Mouse (Mus musculus) spleen, embryonic (tissue): ENCODE measurements around the gene Gm14443.
"Not testable (repeated sequence)": the region's sequence is repeated elsewhere in the genome, so short reads cannot be mapped to it uniquely, and the experiment has no call there.

Source experiments
- CTCF ChIA-PET: fragments of 350-600 bp; sonication (Branson Sonifier 250); formaldehyde crosslinking; loops from one replicate; lab custom pipeline; 2022; lab: Charles Lee

Gene Gm14443

GRCm38 (mm10) chr2:175175401-175176180 lies at the start of gene Gm14443:
Gm14443 (minus strand) TSS chr2:175175871.
- CTCF ChIA-PET = not testable (repeated sequence)

DNA sequence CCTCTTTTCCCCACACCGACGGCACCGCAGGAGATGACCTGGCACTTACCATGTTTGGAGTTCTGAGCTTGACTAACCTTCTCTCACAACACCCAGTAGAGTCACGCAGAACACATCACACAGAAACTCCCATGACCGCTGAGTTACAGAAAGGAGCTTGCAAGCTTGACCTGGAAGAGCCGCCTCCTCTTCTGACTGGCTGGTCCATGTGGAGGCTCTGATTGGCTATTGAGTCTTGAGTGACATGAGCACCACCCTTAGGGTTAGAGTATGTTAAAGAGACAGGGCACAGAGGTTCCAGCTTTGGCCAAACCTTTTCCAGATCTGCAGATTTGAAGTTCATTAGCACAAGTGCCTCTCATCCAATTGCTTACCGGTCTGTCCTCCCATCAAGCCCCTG lies 31.1 kb upstream of the Gm14443 start, which contains the start of gene Gm14391:
Gm14391 (minus strand) TSS at position 186 of the 400 bp plus-strand sequence.
- CTCF ChIA-PET = not testable (repeated sequence)

DNA sequence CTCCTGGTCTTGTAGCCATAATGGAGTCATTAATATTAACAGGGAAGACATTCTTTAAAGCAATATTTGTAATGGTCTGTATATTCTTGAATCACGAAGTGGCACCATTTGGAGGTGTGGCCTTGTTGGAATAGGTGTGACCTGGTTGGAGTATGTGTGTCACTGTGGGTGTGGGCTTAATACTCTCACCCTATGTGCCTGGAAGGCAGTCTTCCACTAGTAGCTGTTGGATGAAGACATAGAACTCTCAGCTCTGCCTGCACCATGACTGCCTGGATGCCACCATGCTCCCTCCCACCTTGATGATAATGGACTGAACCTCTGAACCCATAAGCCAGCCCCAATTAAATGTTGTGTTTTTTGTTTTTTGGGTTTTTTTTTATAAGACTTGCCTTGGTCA lies 3.3 kb upstream of the Gm14443 start:
- CTCF ChIA-PET = not testable (repeated sequence)

GRCm38 (mm10) chr2:175176312-175176711 lies 641 bp upstream of the Gm14443 start:
- CTCF ChIA-PET = no interaction called here

DNA sequence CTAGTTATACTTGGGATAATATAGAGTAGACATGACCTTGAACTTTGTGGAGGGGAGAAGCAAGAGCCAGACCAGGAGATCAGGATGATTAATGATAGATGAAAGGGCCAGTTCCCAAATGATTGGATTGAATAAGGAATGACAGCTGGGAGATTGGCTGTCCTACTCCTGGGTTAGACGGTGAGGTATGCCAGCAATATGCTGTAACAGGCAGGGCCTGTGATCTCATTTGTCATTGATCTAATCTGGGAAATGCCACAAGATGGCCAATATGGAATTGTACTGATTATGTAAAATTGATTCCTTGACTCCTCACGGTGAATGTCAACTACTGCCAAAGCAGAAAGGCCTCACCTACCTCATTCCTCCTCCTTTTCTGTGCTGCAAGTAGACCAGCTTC lies 1.6 kb downstream of the Gm14443 start:
- CTCF ChIA-PET = not testable (repeated sequence)

- CTCF ChIA-PET = not testable (repeated sequence)
Measured at GRCm38 (mm10) chr2:175172906-175173595, 2.6 kb downstream of the Gm14443 start.

- CTCF ChIA-PET = no interaction called here
Measured at GRCm38 (mm10) chr2:175172123-175172522, 3.5 kb downstream of the Gm14443 start.

GRCm38 (mm10) chr2:175166870-175167269 lies 8.8 kb downstream of the Gm14443 start:
- CTCF ChIA-PET = not testable (repeated sequence)

GRCm38 (mm10) chr2:175165110-175165509 lies 10.6 kb downstream of the Gm14443 start:
- CTCF ChIA-PET = not testable (repeated sequence)

DNA sequence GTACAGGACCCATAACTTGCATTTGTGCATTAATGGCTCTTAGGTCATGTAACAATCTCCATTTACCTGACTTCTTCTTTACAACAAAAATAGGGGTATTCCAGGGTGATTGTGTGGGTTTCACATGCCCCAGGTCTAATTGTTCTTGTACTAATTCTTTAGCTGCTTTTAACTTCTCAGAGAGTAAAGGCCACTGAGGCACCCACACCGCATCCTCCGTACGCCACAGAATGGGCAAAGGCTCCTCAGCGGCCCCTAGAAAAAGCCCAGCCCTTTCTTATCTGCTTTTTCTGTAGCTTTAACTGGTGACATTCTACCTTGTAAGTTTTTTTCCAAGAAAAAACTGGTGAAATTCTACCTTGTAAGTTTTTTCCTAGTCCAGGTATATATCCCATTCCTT lies 14.2 kb downstream of the Gm14443 start:
- CTCF ChIA-PET = not testable (repeated sequence)

- CTCF ChIA-PET = no interaction called here
Measured at GRCm38 (mm10) chr2:175158642-175159041, 17.0 kb downstream of the Gm14443 start.

GRCm38 (mm10) chr2:175156696-175157095 lies 19.0 kb downstream of the Gm14443 start:
- CTCF ChIA-PET = no interaction called here

DNA sequence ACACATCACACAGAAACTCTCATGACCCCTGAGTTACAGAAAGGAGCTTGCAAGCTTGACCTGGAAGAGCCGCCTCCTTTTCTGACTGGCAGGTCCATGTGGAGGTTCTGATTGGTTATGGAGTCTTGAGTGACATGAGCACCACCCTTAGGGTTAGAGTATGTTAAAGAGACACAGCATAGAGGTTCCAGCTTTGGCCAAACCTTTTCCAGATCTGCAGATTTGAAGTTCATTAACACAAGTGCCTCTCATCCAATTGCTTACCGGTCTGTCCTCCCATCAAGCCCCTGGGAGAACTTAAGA lies 33.7 kb downstream of the Gm14443 start, which contains the start of gene Gm14399:
Gm14399 (minus strand) TSS at position 20 of the 303 bp plus-strand sequence.
- CTCF ChIA-PET = not testable (repeated sequence)

DNA sequence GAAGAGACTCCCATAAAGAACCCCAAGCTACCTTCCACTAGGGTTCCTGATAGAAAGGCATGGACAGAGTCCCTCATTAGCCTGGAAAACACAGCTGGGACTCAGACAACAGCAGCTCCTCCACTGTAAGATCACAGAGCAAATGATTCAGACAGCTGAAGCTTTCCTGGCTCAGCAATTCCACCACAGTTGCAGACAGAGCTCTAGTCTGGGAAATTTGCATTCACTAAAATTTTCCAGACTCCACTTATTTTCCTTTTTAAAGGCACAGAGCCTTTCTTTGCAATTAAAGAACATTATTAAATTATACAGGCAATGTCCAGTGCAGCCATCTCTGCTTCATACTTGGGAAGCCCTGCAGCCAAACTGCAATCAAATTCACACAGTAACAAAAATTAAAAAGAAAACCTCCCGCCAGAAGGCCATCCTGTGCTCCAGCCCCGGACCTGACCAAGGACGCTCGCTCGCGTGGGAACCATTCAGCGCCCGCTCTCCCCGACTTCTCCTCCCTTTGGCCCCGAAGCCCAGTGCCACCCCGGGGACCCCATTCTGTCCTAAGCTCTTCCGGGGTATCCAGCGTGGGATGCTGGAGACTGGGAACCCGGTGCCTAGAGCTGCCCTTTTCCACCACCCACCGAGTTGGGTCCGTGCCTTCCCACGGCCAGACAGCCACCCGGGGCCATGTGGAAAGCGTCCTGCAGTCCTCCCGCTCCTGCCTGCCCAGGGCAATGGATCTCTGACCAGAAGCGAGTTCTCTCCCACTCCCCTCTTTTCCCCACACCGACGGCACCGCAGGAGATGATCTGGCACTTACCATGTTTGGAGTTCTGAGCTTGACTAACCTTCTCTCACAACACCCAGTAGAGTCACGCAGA lies 34.3 kb downstream of the Gm14443 start:
- CTCF ChIA-PET = not testable (repeated sequence)

GRCm38 (mm10) chr2:175140624-175141023 lies 35.0 kb downstream of the Gm14443 start:
- CTCF ChIA-PET = not testable (repeated sequence)
